ENCODE assay signal across 8 mouse cellular contexts in genomic region chr6:120822307-120822928, GRCm38 (mm10). TPM values are rescaled to one million over a fixed set of nuclear protein-coding genes. Genes with fewer than 3 reads are reported as not detected.
DNase-seq lines count a peak whose midpoint lies in the region; ATAC-seq and TF ChIP-seq lines count a peak whose summit lies in the region.

Gene Atp6v1e1 (minus strand): TSS chr6:120822793.

- peaks cover 6 to 23% of the 10 kb centered on the region in 2 experiments; a peak in 3 of 4 replicates for H3K4me1 ChIP-seq in CH12.LX (ENCODE audit: control insufficient read depth in 1 of 2, insufficient read depth in 2 of 2)
- peaks cover 17% of the 10 kb centered on the region for H3K4me1 ChIP-seq in forebrain, embryonic 12.5 days
- peaks cover 10% of the 10 kb centered on the region for H3K4me1 ChIP-seq in heart, postnatal 0 days (ENCODE audit: control insufficient read depth, insufficient read depth)
- H3K4me1 ChIP-seq in liver, embryonic 16.5 days (ENCODE audit: control insufficient read depth, low read depth, low read length): peaks cover 27% of the 10 kb centered on the region
- H3K4me1 ChIP-seq in neural tube, embryonic 13.5 days (replicated peaks): peaks cover 25% of the 10 kb centered on the region
- no peaks in the 10 kb centered on the region for H3K4me1 ChIP-seq in testis, adult 2 months (ENCODE audit: control insufficient read depth, insufficient read depth, low read length)

- dilution Hi-C loops in CH12.LX (cut with MboI; ENCODE audit: extremely low pct_ligation_motif_present, extremely low pct_unique_long_range_greater_than_20kb, low sequenced_read_pairs): no loop called here

- peak; percentile 98 for TF ChIP-seq POLR2A in CH12.LX (IDR thresholded peaks at IDR 0.05; ENCODE audit: low read depth, low read length)
- TF ChIP-seq POLR2A in testis, adult 2 months (IDR thresholded peaks at IDR 0.05; ENCODE audit: control insufficient read depth, low read depth, low read length): peak; percentile 67

- under 1% methylated on average over 41 of the region's 41 CpGs for WGBS in forebrain, embryonic 12.5 days
- WGBS in heart, postnatal 0 days: under 1% methylated on average over 41 of the region's 41 CpGs
- under 1% methylated on average over 41 of the region's 41 CpGs for WGBS in liver, embryonic 16.5 days (ENCODE audit: insufficient replicate concordance)
- under 1% methylated on average over 41 of the region's 41 CpGs for WGBS in neural tube, embryonic 13.5 days

- H3K9ac ChIP-seq in CH12.LX (ENCODE audit: insufficient read depth, low read depth): peak within 1 kb of the TSS; percentile 88
- peak within 1 kb of the TSS; percentile 84 for H3K9ac ChIP-seq in forebrain, embryonic 12.5 days
- peak within 1 kb of the TSS; percentile 72 for H3K9ac ChIP-seq in heart, postnatal 0 days (replicated peaks; ENCODE audit: low read depth, low read length)
- peak within 1 kb of the TSS; percentile 94 for H3K9ac ChIP-seq in liver, embryonic 16.5 days (ENCODE audit: low read depth, low read length)
- H3K9ac ChIP-seq in neural tube, embryonic 13.5 days: peak within 1 kb of the TSS; percentile 86

- in situ Hi-C loops in CH12.LX (cut with MboI; ENCODE audit: low pct_ligation_motif_present, low pct_unique_long_range_greater_than_20kb, low sequenced_read_pairs): no loop called here

- DNase-seq in CH12.LX (ENCODE audit: extremely low read depth): peak; percentile 96
- peak; percentile 96 for DNase-seq in c-Kit-positive CD71-positive TER-119-negative erythroid progenitor cells, embryonic 14.5 days (ENCODE audit: low read depth)
- peak; percentile 97 for DNase-seq in heart, postnatal 0 days (ENCODE audit: low spot score)
- DNase-seq in kidney, postnatal 4 days: peak; percentile 90 to 95

- ATAC-seq in forebrain, embryonic 12.5 days (ENCODE audit: low FRiP score): peak; percentile 97
- peak; percentile 98 for ATAC-seq in heart, postnatal 0 days (ENCODE audit: insufficient read depth, low read depth)
- ATAC-seq in liver, embryonic 16.5 days (ENCODE audit: low read depth): peak; percentile 91
- peak; percentile 97 for ATAC-seq in neural tube, embryonic 13.5 days (ENCODE audit: low read depth)

- H3K27ac ChIP-seq in CH12.LX (ENCODE audit: insufficient read depth, low read depth): peak within 1 kb of the TSS; percentile 97
- H3K27ac ChIP-seq in forebrain, embryonic 12.5 days: peak within 1 kb of the TSS; percentile 88
- H3K27ac ChIP-seq in heart, postnatal 0 days (ENCODE audit: low read depth): peak within 1 kb of the TSS; percentile 88
- H3K27ac ChIP-seq in liver, embryonic 16.5 days (ENCODE audit: low read length): peak within 1 kb of the TSS; percentile 98
- peak within 1 kb of the TSS; percentile 92 for H3K27ac ChIP-seq in neural tube, embryonic 13.5 days (replicated peaks)
- H3K27ac ChIP-seq in testis, adult 2 months (ENCODE audit: control insufficient read depth, insufficient read depth, low read depth, low read length): peak within 1 kb of the TSS; percentile 92

- peak within 1 kb of the TSS; percentile 98 for H3K4me2 ChIP-seq in CH12.LX (ENCODE audit: insufficient read depth, low read depth, poor library complexity, severe bottlenecking)
- peak within 1 kb of the TSS; percentile 61 for H3K4me2 ChIP-seq in forebrain, embryonic 12.5 days
- peak within 1 kb of the TSS; percentile 66 for H3K4me2 ChIP-seq in heart, postnatal 0 days (ENCODE audit: low read depth, low read length)
- peak within 1 kb of the TSS; percentile 72 for H3K4me2 ChIP-seq in liver, embryonic 16.5 days (ENCODE audit: low read depth, low read length)
- peak within 1 kb of the TSS; percentile 75 for H3K4me2 ChIP-seq in neural tube, embryonic 13.5 days

- no peak for TF ChIP-seq RAD21 in CH12.LX (IDR thresholded peaks at IDR 0.05; ENCODE audit: low read depth, low read length)

- H3K79me2 ChIP-seq in CH12.LX (replicated peaks; ENCODE audit: control insufficient read depth, extremely low read depth, insufficient read depth, poor library complexity, severe bottlenecking): peaks cover 38% of the 10 kb centered on the region

- no peak for TF ChIP-seq CTCF in CH12.LX (conservative IDR thresholded peaks at IDR 0.05 in 1 of 2, IDR thresholded peaks at IDR 0.05 in 1 of 2; ENCODE audit: low read depth in 2 of 2, low read length in 2 of 2)
- TF ChIP-seq CTCF in heart, postnatal 0 days (IDR thresholded peaks at IDR 0.05; ENCODE audit: low read depth): 0 out of 2 replicates have a peak, but pooled peaks have one; percentile 3
- TF ChIP-seq CTCF in testis, adult 2 months (IDR thresholded peaks at IDR 0.05; ENCODE audit: control insufficient read depth, insufficient read depth, insufficient replicate concordance, low read depth, low read length): no peak

- peaks cover 15 to 25% of the 10 kb centered on the region in 2 experiments for H3K36me3 ChIP-seq in CH12.LX (replicated peaks in 1 of 2; ENCODE audit: control insufficient read depth in 1 of 2, insufficient read depth in 1 of 2, low read length in 1 of 2)
- peaks cover 20% of the 10 kb centered on the region for H3K36me3 ChIP-seq in forebrain, embryonic 12.5 days (replicated peaks)
- peaks cover 18% of the 10 kb centered on the region for H3K36me3 ChIP-seq in heart, postnatal 0 days (replicated peaks; ENCODE audit: control insufficient read depth, insufficient read depth, low read length)
- H3K36me3 ChIP-seq in liver, embryonic 16.5 days (ENCODE audit: control insufficient read depth, insufficient read depth): peaks cover 21% of the 10 kb centered on the region
- peaks cover 19% of the 10 kb centered on the region for H3K36me3 ChIP-seq in neural tube, embryonic 13.5 days
- H3K36me3 ChIP-seq in testis, adult 2 months (ENCODE audit: control insufficient read depth, insufficient read depth, low read length): peaks cover 2% of the 10 kb centered on the region

- H3K27me3 ChIP-seq in CH12.LX (replicated peaks): no peaks in the 10 kb centered on the region
- H3K27me3 ChIP-seq in forebrain, embryonic 12.5 days: no peaks in the 10 kb centered on the region
- H3K27me3 ChIP-seq in heart, postnatal 0 days (ENCODE audit: control insufficient read depth, insufficient read depth, low read length): no peaks in the 10 kb centered on the region
- no peaks in the 10 kb centered on the region for H3K27me3 ChIP-seq in liver, embryonic 16.5 days (ENCODE audit: control insufficient read depth, insufficient read depth, low read depth, low read length)
- H3K27me3 ChIP-seq in neural tube, embryonic 13.5 days: 0 out of 2 replicates have a peak, but pooled peaks cover 3% of the 10 kb centered on the region
- no peaks in the 10 kb centered on the region for H3K27me3 ChIP-seq in testis, adult 2 months (ENCODE audit: control insufficient read depth, insufficient read depth, low read length)

- TF ChIP-seq EP300 in CH12.LX (IDR thresholded peaks at IDR 0.05; ENCODE audit: low read length): no peak
- TF ChIP-seq EP300 in heart, postnatal 0 days (IDR thresholded peaks at IDR 0.05; ENCODE audit: low read depth): no peak; the same call in 1 of the 2 replicates

- peak within 1 kb of the TSS; percentile 76 to 100 (median 99) for H3K4me3 ChIP-seq in CH12.LX (replicated peaks in 1 of 3; ENCODE audit: low read depth in 2 of 3, low read length in 2 of 3, poor library complexity in 1 of 3)
- peak within 1 kb of the TSS; percentile 93 for H3K4me3 ChIP-seq in forebrain, embryonic 12.5 days (replicated peaks)
- H3K4me3 ChIP-seq in heart, postnatal 0 days (ENCODE audit: low read depth, low read length): peak within 1 kb of the TSS; percentile 76
- peak within 1 kb of the TSS; percentile 98 for H3K4me3 ChIP-seq in liver, embryonic 16.5 days (ENCODE audit: low read depth, low read length)
- peak within 1 kb of the TSS; percentile 95 for H3K4me3 ChIP-seq in neural tube, embryonic 13.5 days
- H3K4me3 ChIP-seq in testis, adult 2 months (ENCODE audit: control insufficient read depth, low read depth, low read length): peak within 1 kb of the TSS; percentile 100

- H3K9me3 ChIP-seq in CH12.LX (replicated peaks; ENCODE audit: low read length): peaks cover 14% of the 10 kb centered on the region
- no peaks in the 10 kb centered on the region for H3K9me3 ChIP-seq in forebrain, embryonic 12.5 days
- no peaks in the 10 kb centered on the region for H3K9me3 ChIP-seq in heart, postnatal 0 days (replicated peaks; ENCODE audit: control insufficient read depth, low read length)
- H3K9me3 ChIP-seq in liver, embryonic 16.5 days (replicated peaks; ENCODE audit: control insufficient read depth, low read length): no peaks in the 10 kb centered on the region
- no peaks in the 10 kb centered on the region for H3K9me3 ChIP-seq in neural tube, embryonic 13.5 days

TF ChIP-seq in CH12.LX, 34 proteins besides CTCF, POLR2A, EP300 and RAD21 (continues in another document):
- TF ChIP-seq HCFC1 (IDR thresholded peaks at IDR 0.05; ENCODE audit: low read depth, low read length): peak; percentile 77
- peak; percentile 48; the same call in 1 of the 2 replicates for TF ChIP-seq UBTF (IDR thresholded peaks at IDR 0.05; ENCODE audit: low read depth, low read length)
- TF ChIP-seq CHD2 (IDR thresholded peaks at IDR 0.05; ENCODE audit: low read length): no peak
- no peak for TF ChIP-seq RCOR1 (conservative IDR thresholded peaks at IDR 0.05; ENCODE audit: low read depth, low read length)
- peak; percentile 99 for TF ChIP-seq ZNF384 (IDR thresholded peaks at IDR 0.05; ENCODE audit: low read depth, low read length)
- TF ChIP-seq USF1 (IDR thresholded peaks at IDR 0.05; ENCODE audit: low read depth, low read length): peak; percentile 54
- TF ChIP-seq NELFE (IDR thresholded peaks at IDR 0.05; ENCODE audit: low read depth, low read length): peak; percentile 92
- peak; percentile 74; the same call in 1 of the 2 replicates for TF ChIP-seq POLR2AphosphoS2 (IDR thresholded peaks at IDR 0.05; ENCODE audit: low read depth, low read length)
- TF ChIP-seq MAFK (IDR thresholded peaks at IDR 0.05; ENCODE audit: insufficient replicate concordance, low read length): no peak
- TF ChIP-seq MEF2A (IDR thresholded peaks at IDR 0.05; ENCODE audit: borderline replicate concordance, low read depth, low read length): no peak
- peak; percentile 98 for TF ChIP-seq TBP (conservative IDR thresholded peaks at IDR 0.05; ENCODE audit: low read depth, low read length)
- no peak for TF ChIP-seq SMC3 (IDR thresholded peaks at IDR 0.05; ENCODE audit: low read depth, low read length)
- peak; percentile 84 for TF ChIP-seq TCF12 (IDR thresholded peaks at IDR 0.05; ENCODE audit: low read depth, low read length)

RNA-seq across cellular contexts. Expression of gene Atp6v1e1, which starts in this region (rescaled TPM):
- total RNA-seq in CH12.LX (2012; rRNA removed) (76.9 and 83.1 TPM in 2 replicates), CH12.LX (2014; rRNA removed) (95.2 and 116 TPM in 2 replicates)
- 82.2 and 91.6 TPM in 2 replicates for polyA plus RNA-seq in CH12.LX (2012; ENCODE audit: insufficient read length, low read depth)
- polyA plus RNA-seq in forebrain, embryonic 12.5 days (2016; fragmentation: Nextera tagmentation; extraction: Ambion mirVana): 146 and 154 TPM in 2 replicates
- 126 and 129 TPM in 2 replicates for total RNA-seq in heart, postnatal 0 days (2014; rRNA removed; ENCODE audit: low replicate concordance)
- polyA plus RNA-seq in heart, postnatal 0 days (2015; fragmentation: Nextera tagmentation; extraction: Ambion mirVana): 172 and 173 TPM in 2 replicates
- 171 and 172 TPM in 2 replicates for polyA plus RNA-seq in liver, embryonic 16.5 days (2015; fragmentation: Nextera tagmentation; extraction: Ambion mirVana)
- polyA plus RNA-seq in neural tube, embryonic 13.5 days (2015; fragmentation: Nextera tagmentation; extraction: Ambion mirVana): 301 TPM in 2 replicates
- polyA plus RNA-seq in testis, adult 2 months (2012; rRNA removed): 32.6 and 33.7 TPM in 2 replicates

Comparison
In these comparisons a context has a peak if more than half of its experiments do, and no peak if none do; other contexts are left out.
1. Peak in every context shown above with its lines: DNase-seq, ATAC-seq, H3K4me3 ChIP-seq and H3K27ac ChIP-seq.